Mouse (Mus musculus): ENCODE data around the gene Ccdc157. TPM values are rescaled to one million over a fixed set of nuclear protein-coding genes. Genes with fewer than 3 reads are reported as not detected.

The Ccdc157 gene
- polyA plus RNA-seq, 1 experiment = 15.8 TPM

GRCm38 (mm10) chr11:4177716-4178115 lies 17.6 kb upstream of the Ccdc157 start:
- no peaks in the 10 kb centered on the region for H3K27me3 ChIP-seq (ENCODE audit: control insufficient read depth, insufficient read depth, low read length)
- TF ChIP-seq CTCF (IDR thresholded peaks at IDR 0.05; ENCODE audit: borderline replicate concordance, insufficient read depth, low read depth, low read length) = no peak
- no peak for TF ChIP-seq POLR2A (IDR thresholded peaks at IDR 0.05; ENCODE audit: borderline replicate concordance, insufficient read depth, low read length)
- H3K27ac ChIP-seq (ENCODE audit: insufficient read depth, low read length) = no peak overlapping the region
- H3K4me3 ChIP-seq (replicated peaks; ENCODE audit: insufficient read depth, low read depth, low read length) = no peak overlapping the region
- DNase-seq = no peak
- 4% methylated on average over 4 of the region's 4 CpGs for WGBS
- no peaks in the 10 kb centered on the region for H3K4me1 ChIP-seq (ENCODE audit: control insufficient read depth, insufficient read depth, low read length)

- WGBS = 33% methylated on average over 5 of the region's 5 CpGs
Observed at GRCm38 (mm10) chr11:4174586-4174985, 14.5 kb upstream of the Ccdc157 start.

DNA sequence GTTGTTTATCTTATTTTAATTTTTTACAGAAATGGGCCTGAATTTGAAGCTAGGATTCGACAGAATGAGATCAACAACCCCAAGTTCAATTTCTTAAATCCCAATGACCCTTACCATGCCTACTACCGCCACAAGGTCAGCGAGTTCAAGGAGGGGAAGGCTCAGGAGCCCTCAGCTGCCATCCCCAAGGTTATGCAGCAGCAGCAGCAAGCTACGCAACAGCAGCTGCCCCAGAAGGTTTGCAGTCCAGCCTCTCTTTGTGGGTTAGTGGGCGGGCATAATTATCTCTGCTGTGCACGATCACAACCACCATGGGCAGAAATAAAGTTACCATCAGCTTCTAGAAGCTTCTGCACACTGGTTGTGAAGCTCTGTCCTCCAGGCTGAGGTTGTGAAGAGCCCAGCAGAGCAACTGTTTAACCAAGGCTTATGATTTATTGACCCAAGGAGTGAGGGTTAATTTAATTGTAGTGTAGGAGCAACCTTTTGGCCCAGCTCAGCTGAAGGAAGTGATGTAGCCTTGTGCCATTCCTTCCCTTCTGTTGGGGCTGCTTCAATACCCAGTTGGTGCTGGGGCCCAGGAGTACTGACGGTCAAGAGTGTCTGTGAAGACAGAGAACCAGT lies 6.5 kb upstream of the Ccdc157 start:
- H3K4me1 ChIP-seq (ENCODE audit: control insufficient read depth, insufficient read depth, low read length) = peaks cover 7% of the 10 kb centered on the region; the same call in 1 of the 2 replicates
- H3K4me3 ChIP-seq (replicated peaks; ENCODE audit: insufficient read depth, low read depth, low read length) = no peak overlapping the region
- 93% methylated on average over 7 of the region's 7 CpGs for WGBS
- no peak overlapping the region for H3K27ac ChIP-seq (ENCODE audit: insufficient read depth, low read length)
- H3K27me3 ChIP-seq (ENCODE audit: control insufficient read depth, insufficient read depth, low read length) = no peaks in the 10 kb centered on the region
- no peak for DNase-seq
- TF ChIP-seq POLR2A (IDR thresholded peaks at IDR 0.05; ENCODE audit: borderline replicate concordance, insufficient read depth, low read length) (no peak), CTCF (IDR thresholded peaks at IDR 0.05; ENCODE audit: borderline replicate concordance, insufficient read depth, low read depth, low read length) (no peak)

More at GRCm38 (mm10) chr11:4174586-4174985, 14.5 kb upstream of the Ccdc157 start:
- H3K27ac ChIP-seq (ENCODE audit: insufficient read depth, low read length) = peak overlapping the region; percentile 28; the same call in 1 of the 2 replicates
- no peak for TF ChIP-seq POLR2A (IDR thresholded peaks at IDR 0.05; ENCODE audit: borderline replicate concordance, insufficient read depth, low read length)
- no peak for TF ChIP-seq CTCF (IDR thresholded peaks at IDR 0.05; ENCODE audit: borderline replicate concordance, insufficient read depth, low read depth, low read length)
- DNase-seq = peak; percentile 24 to 41
- no peaks in the 10 kb centered on the region for H3K4me1 ChIP-seq (ENCODE audit: control insufficient read depth, insufficient read depth, low read length)
- no peaks in the 10 kb centered on the region for H3K27me3 ChIP-seq (ENCODE audit: control insufficient read depth, insufficient read depth, low read length)
- no peak overlapping the region for H3K4me3 ChIP-seq (replicated peaks; ENCODE audit: insufficient read depth, low read depth, low read length)

- H3K4me1 ChIP-seq (ENCODE audit: control insufficient read depth, insufficient read depth, low read length) = peaks cover 7% of the 10 kb centered on the region; the same call in 1 of the 2 replicates
- no peak overlapping the region for H3K27ac ChIP-seq (ENCODE audit: insufficient read depth, low read length)
- H3K4me3 ChIP-seq (replicated peaks; ENCODE audit: insufficient read depth, low read depth, low read length) = no peak overlapping the region
- 81% methylated on average over 2 of the region's 2 CpGs for WGBS
- H3K27me3 ChIP-seq (ENCODE audit: control insufficient read depth, insufficient read depth, low read length) = no peaks in the 10 kb centered on the region
- TF ChIP-seq POLR2A (IDR thresholded peaks at IDR 0.05; ENCODE audit: borderline replicate concordance, insufficient read depth, low read length) (no peak), CTCF (IDR thresholded peaks at IDR 0.05; ENCODE audit: borderline replicate concordance, insufficient read depth, low read depth, low read length) (no peak)
- DNase-seq = no peak
Observed at GRCm38 (mm10) chr11:4164701-4165100, 4.6 kb upstream of the Ccdc157 start.

DNA sequence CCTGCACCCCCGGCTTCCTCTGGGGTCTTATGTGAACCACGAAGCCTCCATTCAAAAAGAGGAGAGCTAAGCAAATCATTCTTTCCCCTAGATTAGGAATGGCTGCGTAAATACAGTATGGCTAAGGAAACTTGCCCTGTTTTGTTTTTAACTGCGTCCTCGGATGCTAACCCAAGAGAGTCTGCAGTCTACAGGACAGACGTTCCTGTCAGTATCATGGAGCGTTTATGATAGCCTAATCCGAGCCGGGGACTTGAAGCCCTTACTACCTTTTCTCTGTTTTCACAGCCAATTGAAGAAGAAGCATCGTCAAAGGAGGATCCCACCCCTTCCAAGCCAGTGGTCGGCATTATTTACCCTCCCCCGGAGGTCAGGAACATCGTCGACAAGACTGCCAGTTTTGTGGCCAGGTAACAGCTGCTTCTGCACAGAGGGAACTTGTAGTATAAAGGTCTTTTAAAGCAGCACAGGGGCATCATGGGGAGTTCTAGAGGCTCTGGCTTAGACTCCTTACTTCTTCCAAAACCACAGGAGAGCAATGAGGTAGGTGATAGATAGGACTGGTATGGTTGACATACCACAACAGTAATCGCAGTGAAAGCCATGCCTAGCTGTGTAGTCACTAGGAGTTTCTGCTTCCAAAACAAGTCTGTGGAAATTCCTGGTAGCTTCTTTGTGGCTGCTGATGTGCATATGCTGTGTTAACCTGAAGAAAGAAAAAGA lies 826 bp upstream of the Ccdc157 start:
- peaks cover 7% of the 10 kb centered on the region; the same call in 1 of the 2 replicates for H3K4me1 ChIP-seq (ENCODE audit: control insufficient read depth, insufficient read depth, low read length)
- H3K27ac ChIP-seq (ENCODE audit: insufficient read depth, low read length) = peak overlapping the region; percentile 84
- TF ChIP-seq CTCF (IDR thresholded peaks at IDR 0.05; ENCODE audit: borderline replicate concordance, insufficient read depth, low read depth, low read length) = no peak
- no peak for TF ChIP-seq POLR2A (IDR thresholded peaks at IDR 0.05; ENCODE audit: borderline replicate concordance, insufficient read depth, low read length)
- DNase-seq = no peak
- H3K27me3 ChIP-seq (ENCODE audit: control insufficient read depth, insufficient read depth, low read length) = no peaks in the 10 kb centered on the region
- WGBS = 4% methylated on average over 15 of the region's 15 CpGs
- peak overlapping the region; percentile 71 for H3K4me3 ChIP-seq (replicated peaks; ENCODE audit: insufficient read depth, low read depth, low read length)

GRCm38 (mm10) chr11:4158676-4159075 lies 1.4 kb downstream of the Ccdc157 start:
- WGBS = 68% methylated on average over 3 of the region's 3 CpGs
- no peak for DNase-seq
- Histone ChIP-seq H3K27ac (ENCODE audit: insufficient read depth, low read length) (no peak overlapping the region), H3K27me3 (ENCODE audit: control insufficient read depth, insufficient read depth, low read length) (no peaks in the 10 kb centered on the region), H3K4me1 (ENCODE audit: control insufficient read depth, insufficient read depth, low read length) (peaks cover 3% of the 10 kb centered on the region; the same call in 1 of the 2 replicates), H3K4me3 (replicated peaks; ENCODE audit: insufficient read depth, low read depth, low read length) (no peak overlapping the region)
- TF ChIP-seq POLR2A (IDR thresholded peaks at IDR 0.05; ENCODE audit: borderline replicate concordance, insufficient read depth, low read length) = no peak
- no peak for TF ChIP-seq CTCF (IDR thresholded peaks at IDR 0.05; ENCODE audit: borderline replicate concordance, insufficient read depth, low read depth, low read length)

DNA sequence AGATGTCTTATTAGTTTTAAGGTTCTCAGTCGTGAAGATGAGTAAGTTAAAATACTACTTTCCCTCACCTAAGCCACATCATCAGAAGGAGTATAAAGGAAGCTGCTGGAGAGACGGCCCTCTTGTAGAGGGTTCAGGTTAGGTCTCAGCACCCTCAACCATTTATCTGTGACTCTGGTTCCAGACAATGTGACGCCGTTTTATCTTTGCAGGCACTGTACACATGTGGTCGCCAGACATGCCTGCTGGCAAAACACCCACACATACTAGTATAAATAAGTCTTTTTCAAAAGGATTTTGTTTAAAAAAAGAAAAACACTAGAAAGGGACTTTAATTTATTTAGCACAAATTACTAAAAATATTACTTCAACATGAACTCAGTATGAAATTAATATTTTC lies 4.5 kb downstream of the Ccdc157 start:
- Histone ChIP-seq H3K27me3 (ENCODE audit: control insufficient read depth, insufficient read depth, low read length) (no peaks in the 10 kb centered on the region), H3K27ac (ENCODE audit: insufficient read depth, low read length) (no peak overlapping the region), H3K4me3 (replicated peaks; ENCODE audit: insufficient read depth, low read depth, low read length) (no peak overlapping the region), H3K4me1 (ENCODE audit: control insufficient read depth, insufficient read depth, low read length) (no peaks in the 10 kb centered on the region)
- WGBS = 89% methylated on average over 5 of the region's 5 CpGs
- no peak for DNase-seq
- no peak for TF ChIP-seq POLR2A (IDR thresholded peaks at IDR 0.05; ENCODE audit: borderline replicate concordance, insufficient read depth, low read length)
- no peak for TF ChIP-seq CTCF (IDR thresholded peaks at IDR 0.05; ENCODE audit: borderline replicate concordance, insufficient read depth, low read depth, low read length)

- WGBS = 95% methylated on average over 7 of the region's 7 CpGs
- TF ChIP-seq POLR2A (IDR thresholded peaks at IDR 0.05; ENCODE audit: borderline replicate concordance, insufficient read depth, low read length) (no peak), CTCF (IDR thresholded peaks at IDR 0.05; ENCODE audit: borderline replicate concordance, insufficient read depth, low read depth, low read length) (no peak)
- no peaks in the 10 kb centered on the region for H3K4me1 ChIP-seq (ENCODE audit: control insufficient read depth, insufficient read depth, low read length)
- no peak overlapping the region for H3K4me3 ChIP-seq (replicated peaks; ENCODE audit: insufficient read depth, low read depth, low read length)
- H3K27ac ChIP-seq (ENCODE audit: insufficient read depth, low read length) = no peak overlapping the region
- no peak for DNase-seq
- H3K27me3 ChIP-seq (ENCODE audit: control insufficient read depth, insufficient read depth, low read length) = no peaks in the 10 kb centered on the region
Observed at GRCm38 (mm10) chr11:4153694-4154093, 6.4 kb downstream of the Ccdc157 start.

Measured in cerebellum, adult 2 months (tissue).